Mouse (Mus musculus) kidney, embryonic 14.5 days (tissue): ENCODE data around the gene Dcbld2. TPM values are rescaled to one million over a fixed set of nuclear protein-coding genes. Genes with fewer than 3 reads are reported as not detected.

ENCODE experiments used
- ATAC-seq: fragments of 200-750 bp; cut with Nextera tagmentation; 2 replicates; pipeline ENCODE4 v1.8.0; 2017; ENCODE audit warnings: moderate number of reproducible peaks, mild to moderate bottlenecking, moderate TSS enrichment, moderate library complexity; ENCODE audit not compliant: low FRiP score, low TSS enrichment
- H3K27ac ChIP-seq: fragments of 300-500 bp; sonication (generic); 2 replicates; pipeline ENCODE4 v1.5.1; 2014; ENCODE audit warnings: low read depth, mild to moderate bottlenecking, low read length, moderate library complexity, mixed read lengths
- H3K27me3 ChIP-seq: fragments of 300-500 bp; sonication (generic); 2 replicates; pipeline ENCODE4 v1.6.1; 2014; ENCODE audit warnings: mild to moderate bottlenecking, low read length; ENCODE audit not compliant: control insufficient read depth, insufficient read depth
- H3K36me3 ChIP-seq: fragments of 300-500 bp; sonication (generic); 2 replicates; pipeline ENCODE4 v1.6.1; 2014; ENCODE audit warnings: low read length, mixed read lengths; ENCODE audit not compliant: control insufficient read depth, insufficient read depth
- H3K4me1 ChIP-seq: fragments of 300-500 bp; sonication (generic); 2 replicates; pipeline ENCODE4 v1.6.1; 2014; ENCODE audit warnings: low read length, mixed read lengths; ENCODE audit not compliant: control insufficient read depth, insufficient read depth
- H3K4me2 ChIP-seq: fragments of 300-500 bp; sonication (generic); replicated peaks from 2 replicates; pipeline ENCODE4 v1.6.1; 2014; ENCODE audit warnings: low read depth, mild to moderate bottlenecking, low read length
- H3K4me3 ChIP-seq: fragments of 300-500 bp; sonication (generic); 2 replicates; pipeline ENCODE4 v1.5.1; 2014; ENCODE audit warnings: mild to moderate bottlenecking, low read length
- H3K9ac ChIP-seq: fragments of 300-500 bp; sonication (generic); 2 replicates; pipeline ENCODE4 v1.6.1; 2014; ENCODE audit warnings: low read depth, mild to moderate bottlenecking, low read length, moderate library complexity
- H3K9me3 ChIP-seq: fragments of 300-500 bp; sonication (generic); 2 replicates; pipeline ENCODE4 v1.6.1; 2016; ENCODE audit warnings: low read length; ENCODE audit not compliant: control insufficient read depth
- WGBS: fragments of 180-500 bp; shearing (Covaris S2); extraction: QIAGEN DNeasy Blood & Tissue Kit; methylation state at CpG from one replicate; pipeline ENCODE4 v1.1.7; 2014; 5-methylcytosine and 5-hydroxymethylcytosine counted together
- polyA plus RNA-seq: library from polyadenylated mRNA; unstranded; fragments of >200 nt; fragmentation: Nextera tagmentation; extraction: Ambion mirVana; gene quantifications from 2 replicates; pipeline ENCODE4 v1.2.1, GENCODE M21; 2014

The Dcbld2 gene
- polyA plus RNA-seq, 1 experiment from 2014 or later: 9.3 TPM

DNA sequence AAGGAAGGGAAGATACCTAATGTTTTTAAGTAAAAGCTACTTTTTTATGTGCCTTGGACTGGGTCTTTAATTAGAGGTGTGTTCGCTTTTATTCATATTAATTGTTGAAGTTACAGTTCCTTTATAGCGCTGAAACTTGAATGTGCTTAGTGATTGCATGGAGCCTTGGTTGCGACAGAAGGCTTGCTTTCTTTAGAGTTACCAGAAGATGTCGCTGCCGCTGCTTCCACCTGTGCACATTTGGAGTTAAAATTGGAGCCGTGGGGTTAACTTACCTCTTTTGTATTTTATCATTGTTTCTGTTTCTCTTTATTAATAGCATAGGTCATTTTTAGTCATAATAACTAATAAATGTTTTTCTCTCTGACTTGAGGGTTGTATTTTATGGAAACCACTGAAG, 36.5 kb downstream of the Dcbld2 start:
- Histone ChIP-seq H3K36me3 (no peaks in the 10 kb centered on the region), H3K27me3 (no peaks in the 10 kb centered on the region), H3K9me3 (no peaks in the 10 kb centered on the region), H3K27ac (no peak overlapping the region), H3K9ac (no peak overlapping the region), H3K4me1 (no peaks in the 10 kb centered on the region), H3K4me3 (no peak overlapping the region), H3K4me2 (no peak overlapping the region)
- WGBS: 77% methylated on average over 6 of the region's 6 CpGs
- ATAC-seq: no peak

DNA sequence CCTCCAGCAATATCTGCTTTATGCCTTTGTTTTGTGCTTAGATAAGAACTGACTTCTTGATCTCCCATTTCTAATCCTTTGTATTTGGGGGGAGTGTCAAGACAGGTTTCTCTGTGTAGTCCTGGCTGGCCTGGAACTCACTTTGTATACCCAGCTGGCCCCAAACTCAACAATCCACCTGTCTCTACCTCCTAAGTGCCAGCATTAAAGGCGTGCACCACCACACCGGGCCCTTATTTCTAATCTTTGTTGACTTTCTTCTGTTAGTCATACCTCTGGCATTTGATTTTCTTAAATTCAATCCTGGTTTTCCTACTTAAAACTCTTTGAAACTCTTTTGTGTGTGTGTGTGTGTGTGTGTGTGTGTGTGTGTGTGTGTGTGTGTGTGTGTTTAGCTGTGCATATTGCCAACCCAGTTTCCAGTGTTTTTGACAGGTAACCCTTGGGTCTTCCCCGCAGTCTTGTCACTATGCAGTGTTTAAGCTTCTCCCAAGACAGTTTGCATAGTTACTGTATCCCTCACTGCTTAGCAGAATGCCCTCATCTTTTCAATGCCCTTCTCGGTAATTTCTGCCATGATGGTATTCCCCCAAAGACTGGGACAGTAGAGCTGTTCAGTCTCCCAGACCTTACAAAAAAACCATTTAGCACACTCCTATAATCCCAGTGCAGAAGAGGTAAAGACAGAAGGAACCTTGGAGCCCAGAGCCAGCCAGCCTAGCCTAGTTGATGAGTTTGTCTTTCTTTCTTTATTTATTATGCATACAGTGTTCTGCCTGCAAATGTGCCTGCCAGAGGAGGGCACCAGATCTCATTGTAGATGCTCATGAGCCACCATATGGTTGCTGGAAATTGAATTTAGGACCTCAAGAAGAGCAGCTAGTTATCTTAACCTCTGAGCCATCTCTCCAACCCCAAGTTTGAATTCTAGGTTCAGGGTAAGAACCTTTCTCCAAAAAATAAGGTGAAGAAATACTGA, 38.3 kb downstream of the Dcbld2 start:
- Histone ChIP-seq H3K36me3 (peaks cover 7% of the 10 kb centered on the region; the same call in 1 of the 2 replicates), H3K4me2 (no peak overlapping the region), H3K27me3 (no peaks in the 10 kb centered on the region), H3K9me3 (no peaks in the 10 kb centered on the region), H3K9ac (no peak overlapping the region), H3K4me3 (no peak overlapping the region), H3K27ac (no peak overlapping the region), H3K4me1 (no peaks in the 10 kb centered on the region)
- WGBS: 96% methylated on average over 4 of the region's 4 CpGs
- ATAC-seq: no peak

- Histone ChIP-seq H3K4me3 (no peak overlapping the region), H3K9ac (no peak overlapping the region), H3K27ac (no peak overlapping the region), H3K9me3 (no peaks in the 10 kb centered on the region), H3K4me1 (no peaks in the 10 kb centered on the region), H3K36me3 (peaks cover 8% of the 10 kb centered on the region; the same call in 1 of the 2 replicates), H3K4me2 (no peak overlapping the region), H3K27me3 (no peaks in the 10 kb centered on the region)
- no peak for ATAC-seq
- 86% methylated on average over 4 of the region's 4 CpGs for WGBS
These were observed 40.8 kb downstream of the Dcbld2 start for GRCm38 (mm10) chr16:58449073-58449472.

DNA sequence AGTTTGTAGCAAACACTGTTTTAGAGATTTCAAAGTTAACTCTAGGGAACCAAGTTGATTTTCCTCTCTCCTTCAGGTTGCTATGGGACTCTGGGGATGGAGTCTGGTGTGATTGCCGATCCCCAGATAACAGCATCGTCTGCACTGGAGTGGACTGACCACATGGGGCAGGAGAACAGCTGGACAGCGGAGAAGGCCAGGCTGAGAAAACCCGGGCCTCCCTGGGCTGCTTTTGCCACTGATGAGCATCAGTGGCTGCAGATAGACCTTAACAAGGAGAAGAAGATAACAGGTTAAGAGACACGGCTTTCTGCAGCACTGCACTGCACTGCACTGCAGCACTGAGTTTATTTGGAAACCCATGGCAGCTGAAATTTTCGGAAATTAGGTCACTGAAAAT, 42.4 kb downstream of the Dcbld2 start:
- H3K36me3 ChIP-seq: peaks cover 8% of the 10 kb centered on the region; the same call in 1 of the 2 replicates
- H3K9me3 ChIP-seq: no peaks in the 10 kb centered on the region
- no peak overlapping the region for H3K9ac ChIP-seq
- H3K4me3 ChIP-seq: no peak overlapping the region
- H3K27me3 ChIP-seq: no peaks in the 10 kb centered on the region
- no peaks in the 10 kb centered on the region for H3K4me1 ChIP-seq
- 64% methylated on average over 6 of the region's 6 CpGs for WGBS
- ATAC-seq: no peak
- H3K4me2 ChIP-seq: no peak overlapping the region
- H3K27ac ChIP-seq: no peak overlapping the region

DNA sequence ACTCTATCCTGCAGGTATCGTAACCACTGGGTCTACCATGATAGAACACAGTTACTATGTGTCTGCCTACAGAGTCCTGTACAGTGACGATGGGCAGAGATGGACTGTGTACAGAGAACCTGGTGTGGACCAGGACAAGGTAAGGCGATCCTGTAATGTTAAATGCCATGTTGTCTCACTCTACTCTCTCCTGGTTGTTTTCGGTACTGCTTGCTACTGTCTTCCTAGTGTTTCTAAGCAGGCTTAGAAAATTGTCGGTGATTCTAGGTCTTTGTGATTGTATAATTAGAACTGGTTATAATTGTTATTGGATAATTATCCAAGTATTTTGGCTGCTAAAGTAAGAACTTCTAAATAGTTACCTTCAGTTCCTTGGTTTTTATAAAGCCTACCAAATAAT, 43.4 kb downstream of the Dcbld2 start:
- Histone ChIP-seq H3K4me2 (no peak overlapping the region), H3K9me3 (no peaks in the 10 kb centered on the region), H3K4me1 (no peaks in the 10 kb centered on the region), H3K9ac (no peak overlapping the region), H3K27me3 (no peaks in the 10 kb centered on the region), H3K36me3 (peaks cover 8% of the 10 kb centered on the region; the same call in 1 of the 2 replicates), H3K27ac (no peak overlapping the region), H3K4me3 (no peak overlapping the region)
- ATAC-seq: no peak
- 95% methylated on average over 5 of the region's 5 CpGs for WGBS

DNA sequence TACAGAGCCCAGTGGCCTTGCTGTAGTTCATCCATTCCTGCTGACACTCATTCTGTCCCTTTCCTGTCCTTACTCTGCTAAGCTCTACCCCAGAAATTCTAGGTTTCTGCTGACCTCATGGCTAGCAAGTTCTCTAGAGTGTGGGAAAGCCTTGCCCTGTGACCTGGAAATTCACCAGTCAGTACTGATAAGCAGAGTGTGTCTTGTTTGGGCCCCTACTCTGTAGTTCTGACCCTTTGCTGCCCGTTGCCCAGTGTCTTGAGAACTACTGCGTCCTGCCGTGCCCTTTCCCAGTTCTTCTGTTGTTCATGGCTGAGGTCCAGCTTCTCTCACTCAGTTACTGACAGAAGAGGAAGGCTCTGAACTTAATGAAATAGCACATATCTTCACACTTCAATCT, 44.9 kb downstream of the Dcbld2 start:
- 48% methylated on average over 3 of the region's 3 CpGs for WGBS
- H3K9ac ChIP-seq: no peak overlapping the region
- H3K36me3 ChIP-seq: peaks cover 17% of the 10 kb centered on the region
- no peak overlapping the region for H3K27ac ChIP-seq
- H3K9me3 ChIP-seq: no peaks in the 10 kb centered on the region
- H3K27me3 ChIP-seq: no peaks in the 10 kb centered on the region
- no peak for ATAC-seq
- H3K4me2 ChIP-seq: no peak overlapping the region
- H3K4me1 ChIP-seq: 0 out of 2 replicates have a peak, but pooled peaks cover 4% of the 10 kb centered on the region
- no peak overlapping the region for H3K4me3 ChIP-seq

DNA sequence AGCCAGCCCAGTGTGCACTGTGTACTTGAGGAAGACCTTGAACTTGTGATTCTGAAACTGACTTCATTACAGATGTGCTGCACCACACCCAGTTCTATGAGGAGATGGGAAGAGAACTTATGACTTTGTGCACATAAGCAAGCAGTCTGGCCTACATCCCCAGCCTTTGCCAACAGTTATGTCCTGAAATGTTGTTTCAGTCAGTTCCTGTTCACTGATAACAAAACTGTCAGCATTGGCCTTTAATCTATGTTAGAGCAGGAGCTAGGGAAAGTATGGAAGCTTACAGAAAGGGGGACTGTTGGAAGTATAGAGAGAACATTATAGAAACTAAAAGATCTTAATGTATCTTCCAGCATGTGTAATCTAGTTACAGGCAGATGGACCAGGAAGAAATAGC, 45.6 kb downstream of the Dcbld2 start:
- Histone ChIP-seq H3K36me3 (peaks cover 17% of the 10 kb centered on the region), H3K4me1 (0 out of 2 replicates have a peak, but pooled peaks cover 4% of the 10 kb centered on the region), H3K9ac (no peak overlapping the region), H3K4me2 (no peak overlapping the region), H3K27me3 (no peaks in the 10 kb centered on the region), H3K9me3 (no peaks in the 10 kb centered on the region), H3K4me3 (no peak overlapping the region), H3K27ac (no peak overlapping the region)
- no peak for ATAC-seq

DNA sequence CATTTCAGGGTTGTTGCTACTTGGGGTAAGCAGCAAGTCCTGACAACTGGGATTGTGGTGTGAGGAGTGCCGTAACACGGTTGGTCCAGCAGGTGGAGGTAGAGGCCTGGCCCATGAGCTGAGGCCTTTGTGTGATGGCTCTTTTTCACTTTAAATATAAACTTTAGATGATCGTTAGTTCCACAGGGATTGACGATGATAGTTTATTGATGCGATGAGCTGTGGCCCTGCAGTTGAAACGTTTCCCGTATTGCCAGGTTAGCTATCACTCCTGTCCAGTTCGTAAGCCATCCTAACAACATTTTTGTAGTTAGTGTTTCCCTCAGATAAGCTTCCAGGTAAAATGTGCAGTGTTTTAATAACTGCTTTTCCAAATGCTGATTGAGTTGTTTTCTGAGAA, 46.4 kb downstream of the Dcbld2 start:
- no peak overlapping the region for H3K9ac ChIP-seq
- no peak overlapping the region for H3K4me3 ChIP-seq
- H3K27me3 ChIP-seq: no peaks in the 10 kb centered on the region
- ATAC-seq: peak; percentile 74; the same call in 1 of the 2 replicates
- H3K9me3 ChIP-seq: no peaks in the 10 kb centered on the region
- WGBS: 62% methylated on average over 8 of the region's 8 CpGs
- no peak overlapping the region for H3K27ac ChIP-seq
- peaks cover 17% of the 10 kb centered on the region for H3K36me3 ChIP-seq
- 0 out of 2 replicates have a peak, but pooled peaks cover 4% of the 10 kb centered on the region for H3K4me1 ChIP-seq
- H3K4me2 ChIP-seq: no peak overlapping the region

DNA sequence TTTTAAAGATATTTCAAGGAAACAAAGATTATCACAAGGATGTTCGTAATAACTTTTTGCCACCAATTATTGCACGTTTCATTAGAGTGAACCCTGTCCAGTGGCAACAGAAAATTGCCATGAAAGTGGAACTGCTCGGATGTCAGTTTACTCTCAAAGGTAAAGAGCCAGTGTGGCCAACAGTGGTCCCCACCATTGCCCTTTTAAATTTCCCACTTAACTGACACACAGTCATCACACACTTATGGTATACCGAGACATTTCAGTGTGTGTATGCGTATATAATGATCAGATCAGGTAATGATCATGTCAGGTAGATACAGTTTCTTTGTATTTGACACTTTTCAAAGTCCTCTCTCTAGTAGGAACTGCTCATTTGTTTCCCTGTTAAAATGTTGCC, 46.9 kb downstream of the Dcbld2 start:
- Histone ChIP-seq H3K9ac (no peak overlapping the region), H3K9me3 (no peaks in the 10 kb centered on the region), H3K27ac (no peak overlapping the region), H3K27me3 (no peaks in the 10 kb centered on the region), H3K4me3 (no peak overlapping the region), H3K4me2 (no peak overlapping the region), H3K36me3 (peaks cover 17% of the 10 kb centered on the region), H3K4me1 (0 out of 2 replicates have a peak, but pooled peaks cover 4% of the 10 kb centered on the region)
- no peak for ATAC-seq
- 90% methylated on average over 5 of the region's 5 CpGs for WGBS
